Mouse (Mus musculus) heart, embryonic 11.5 days (tissue): ENCODE data around the gene Tk2. TPM values are rescaled to one million over a fixed set of nuclear protein-coding genes. Genes with fewer than 3 reads are reported as not detected.

ENCODE experiments used
- ATAC-seq: fragments of 200-750 bp; cut with Nextera tagmentation; replicated peaks from 2 replicates; pipeline ENCODE4 v1.8.0; 2017; ENCODE audit warnings: moderate library complexity; ENCODE audit not compliant: insufficient number of reproducible peaks, low FRiP score, low TSS enrichment
- H3K27ac ChIP-seq: fragments of 300-500 bp; sonication (generic); 2 replicates; pipeline ENCODE4 v1.5.1; 2014; ENCODE audit warnings: mild to moderate bottlenecking, low read depth, low read length
- H3K27me3 ChIP-seq: fragments of 300-500 bp; sonication (generic); 2 replicates; pipeline ENCODE4 v1.6.1; 2014; ENCODE audit warnings: mild to moderate bottlenecking, low read length, mixed read lengths; ENCODE audit not compliant: control insufficient read depth, insufficient read depth
- H3K36me3 ChIP-seq: fragments of 300-500 bp; sonication (generic); 2 replicates; pipeline ENCODE4 v1.6.1; 2014; ENCODE audit warnings: mild to moderate bottlenecking, low read length, moderate library complexity, mixed read lengths; ENCODE audit not compliant: control insufficient read depth, insufficient read depth
- H3K4me1 ChIP-seq: fragments of 300-500 bp; sonication (generic); 2 replicates; pipeline ENCODE4 v1.6.1; 2014; ENCODE audit warnings: low read length; ENCODE audit not compliant: control insufficient read depth, insufficient read depth
- H3K4me2 ChIP-seq: fragments of 300-500 bp; sonication (generic); 2 replicates; pipeline ENCODE4 v1.6.1; 2014; ENCODE audit warnings: mild to moderate bottlenecking, moderate library complexity
- H3K4me3 ChIP-seq: fragments of 300-500 bp; sonication (generic); 2 replicates; pipeline ENCODE4 v1.5.1; 2014; ENCODE audit warnings: low read depth, low read length
- H3K9ac ChIP-seq: fragments of 300-500 bp; sonication (generic); 2 replicates; pipeline ENCODE4 v1.6.1; 2014; ENCODE audit warnings: mild to moderate bottlenecking, low read depth, low read length, moderate library complexity
- H3K9me3 ChIP-seq: fragments of 300-500 bp; sonication (generic); replicated peaks from 2 replicates; pipeline ENCODE4 v1.6.1; 2016; ENCODE audit warnings: low read length; ENCODE audit not compliant: control insufficient read depth
- WGBS: fragments of 180-500 bp; shearing (Covaris S2); extraction: QIAGEN DNeasy Blood & Tissue Kit; methylation state at CpG from one replicate; pipeline ENCODE4 v1.1.7; 2014; ENCODE audit not compliant: insufficient replicate concordance; 5-methylcytosine and 5-hydroxymethylcytosine counted together
- polyA plus RNA-seq: library from polyadenylated mRNA; unstranded; fragments of >200 nt; fragmentation: Nextera tagmentation; extraction: Ambion mirVana; gene quantifications from 2 replicates; pipeline ENCODE4 v1.2.1, GENCODE M21; 2014

Gene Tk2
- polyA plus RNA-seq, 1 experiment from 2014 or later, result 11.9 TPM

DNA sequence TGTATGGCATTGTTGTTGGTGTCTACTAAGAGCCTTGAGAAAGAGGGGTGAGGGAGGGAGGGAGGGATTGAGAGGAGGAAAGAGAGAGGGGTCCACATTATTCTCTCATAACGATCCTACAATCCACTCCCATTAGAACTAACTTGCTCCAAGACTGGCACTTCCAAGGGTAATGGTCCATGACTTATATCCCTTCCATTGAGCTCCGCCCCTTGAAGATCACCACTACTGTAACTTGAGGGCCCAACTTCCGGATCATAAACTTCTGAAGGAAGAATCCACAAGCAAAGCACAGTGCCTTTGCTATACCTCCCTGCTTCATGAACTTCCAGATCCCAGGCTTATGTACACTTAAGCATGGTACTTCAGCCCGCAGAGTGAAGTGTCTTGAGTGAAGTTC is 46.0 kb downstream of the Tk2 start:
- 74% methylated on average over 4 of the region's 4 CpGs for WGBS

DNA sequence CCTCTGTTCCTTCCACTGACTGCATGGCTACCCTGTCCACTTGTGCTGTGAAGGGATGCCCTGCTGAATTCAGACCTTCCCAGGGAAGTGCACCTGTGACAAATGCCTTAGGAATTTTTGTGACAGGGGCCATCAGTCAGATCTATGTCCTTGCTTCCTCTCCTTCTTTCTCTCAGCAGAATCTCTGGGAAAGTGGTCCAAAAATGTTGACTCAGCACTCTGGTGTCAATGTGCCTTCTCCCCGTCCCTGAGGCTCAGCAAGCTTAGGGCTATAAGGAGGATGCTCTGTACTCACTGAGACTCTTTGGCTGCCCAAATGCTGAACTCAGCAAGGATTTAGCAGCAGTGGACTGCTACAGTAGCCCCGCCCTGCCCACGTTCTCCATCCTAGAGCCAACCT is 46.7 kb downstream of the Tk2 start:
- ATAC-seq, result no peak
- Histone ChIP-seq H3K4me2 (no peak overlapping the region), H3K4me1 (no peaks in the 10 kb centered on the region), H3K36me3 (no peaks in the 10 kb centered on the region), H3K4me3 (no peak overlapping the region), H3K9ac (no peak overlapping the region), H3K9me3 (0 out of 2 replicates have a peak, but pooled peaks cover under 1% of the 10 kb centered on the region), H3K27ac (no peak overlapping the region), H3K27me3 (peaks cover 3% of the 10 kb centered on the region; the same call in 1 of the 2 replicates)
- WGBS, result 79% methylated on average over 3 of the region's 3 CpGs

More for the DNA sequence above, 46.0 kb downstream of the Tk2 start:
- Histone ChIP-seq H3K4me1 (no peaks in the 10 kb centered on the region), H3K4me2 (no peak overlapping the region), H3K9me3 (no peaks in the 10 kb centered on the region), H3K27ac (no peak overlapping the region), H3K4me3 (no peak overlapping the region), H3K9ac (no peak overlapping the region), H3K36me3 (no peaks in the 10 kb centered on the region), H3K27me3 (peaks cover 3% of the 10 kb centered on the region; the same call in 1 of the 2 replicates)
- ATAC-seq, result no peak

DNA sequence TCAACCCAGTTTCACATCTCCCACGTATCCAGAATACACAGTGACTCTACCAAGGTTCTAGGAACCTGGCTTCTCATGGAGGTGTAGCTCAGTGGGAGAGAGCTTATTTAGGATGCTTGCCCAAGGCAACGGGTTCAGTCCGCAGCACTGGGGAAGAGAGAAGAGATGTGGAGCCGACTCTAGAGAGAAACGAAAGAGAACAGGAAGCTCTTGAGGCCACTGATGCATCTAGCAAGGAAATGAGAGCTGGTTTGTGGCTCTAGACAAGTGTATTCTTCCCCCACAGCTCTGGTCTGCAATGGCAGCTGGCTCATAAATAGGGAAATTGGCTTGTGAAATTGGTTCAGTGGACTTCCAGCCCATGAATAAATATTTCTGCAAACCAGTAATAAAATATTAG is 48.6 kb downstream of the Tk2 start:
- Histone ChIP-seq H3K4me1 (no peaks in the 10 kb centered on the region), H3K36me3 (no peaks in the 10 kb centered on the region), H3K4me2 (no peak overlapping the region), H3K27me3 (peaks cover 3% of the 10 kb centered on the region; the same call in 1 of the 2 replicates), H3K27ac (no peak overlapping the region), H3K9ac (no peak overlapping the region), H3K4me3 (no peak overlapping the region), H3K9me3 (0 out of 2 replicates have a peak, but pooled peaks cover 5% of the 10 kb centered on the region)
- WGBS, result 64% methylated on average over 5 of the region's 5 CpGs
- ATAC-seq, result no peak

- H3K4me2 ChIP-seq, result no peak overlapping the region
- 27% methylated on average over 11 of the region's 11 CpGs for WGBS
- H3K27me3 ChIP-seq, result no peaks in the 10 kb centered on the region
- no peak overlapping the region for H3K9ac ChIP-seq
- H3K4me1 ChIP-seq, result peaks cover 7% of the 10 kb centered on the region; the same call in 1 of the 2 replicates
- peaks cover 7% of the 10 kb centered on the region; the same call in 1 of the 2 replicates for H3K9me3 ChIP-seq
- peak; percentile 73 for ATAC-seq
- H3K4me3 ChIP-seq, result no peak overlapping the region
- no peak overlapping the region for H3K27ac ChIP-seq
- no peaks in the 10 kb centered on the region for H3K36me3 ChIP-seq
Observed at GRCm38 (mm10) chr8:104191496-104191895, 56.9 kb downstream of the Tk2 start.

DNA sequence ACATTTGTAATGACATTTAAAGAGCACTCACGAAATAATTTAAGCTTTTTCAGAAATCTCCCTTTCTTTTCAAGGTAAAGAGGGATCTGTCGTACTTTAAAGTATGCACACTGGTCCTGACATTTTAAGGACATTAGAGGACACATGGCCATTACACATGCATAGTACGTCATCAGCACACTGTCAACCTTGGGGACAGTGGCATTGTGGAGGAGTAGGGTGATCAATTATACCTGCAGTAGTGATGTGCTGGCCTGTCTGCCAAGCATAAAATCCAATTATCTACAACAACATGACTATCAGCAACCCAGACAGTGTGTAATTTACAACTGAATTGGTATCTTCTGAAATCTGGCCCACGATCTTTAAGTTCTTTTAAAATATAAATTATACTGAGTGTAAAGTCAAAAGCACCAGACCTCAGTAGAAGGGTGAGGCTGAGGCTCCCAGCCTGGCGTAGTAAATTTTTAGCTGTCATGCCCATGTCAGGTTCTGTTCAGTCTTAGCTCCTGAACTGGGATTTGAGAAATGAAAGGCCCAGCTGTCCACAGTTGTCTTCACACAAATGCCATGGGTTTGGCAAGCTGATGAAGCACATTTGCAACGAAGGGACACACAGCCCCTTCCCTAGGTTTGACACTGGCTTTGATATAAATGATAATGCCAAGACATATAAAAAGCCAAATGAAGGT is 57.4 kb downstream of the Tk2 start:
- Histone ChIP-seq H3K9ac (no peak overlapping the region), H3K27me3 (no peaks in the 10 kb centered on the region), H3K36me3 (no peaks in the 10 kb centered on the region), H3K4me2 (no peak overlapping the region), H3K27ac (no peak overlapping the region), H3K4me1 (peaks cover 7% of the 10 kb centered on the region; the same call in 1 of the 2 replicates), H3K9me3 (peaks cover 3% of the 10 kb centered on the region; the same call in 1 of the 2 replicates), H3K4me3 (no peak overlapping the region)
- WGBS, result 68% methylated on average over 6 of the region's 6 CpGs
- no peak for ATAC-seq

- H3K9me3 ChIP-seq, result peaks cover 3% of the 10 kb centered on the region; the same call in 1 of the 2 replicates
- H3K4me3 ChIP-seq, result no peak overlapping the region
- no peak overlapping the region for H3K4me2 ChIP-seq
- H3K9ac ChIP-seq, result no peak overlapping the region
- H3K27ac ChIP-seq, result no peak overlapping the region
- no peaks in the 10 kb centered on the region for H3K27me3 ChIP-seq
- WGBS, result 59% methylated on average over 5 of the region's 5 CpGs
- no peaks in the 10 kb centered on the region for H3K36me3 ChIP-seq
- peaks cover 7% of the 10 kb centered on the region; the same call in 1 of the 2 replicates for H3K4me1 ChIP-seq
- no peak for ATAC-seq
Observed at GRCm38 (mm10) chr8:104188459-104188858, 59.9 kb downstream of the Tk2 start.

DNA sequence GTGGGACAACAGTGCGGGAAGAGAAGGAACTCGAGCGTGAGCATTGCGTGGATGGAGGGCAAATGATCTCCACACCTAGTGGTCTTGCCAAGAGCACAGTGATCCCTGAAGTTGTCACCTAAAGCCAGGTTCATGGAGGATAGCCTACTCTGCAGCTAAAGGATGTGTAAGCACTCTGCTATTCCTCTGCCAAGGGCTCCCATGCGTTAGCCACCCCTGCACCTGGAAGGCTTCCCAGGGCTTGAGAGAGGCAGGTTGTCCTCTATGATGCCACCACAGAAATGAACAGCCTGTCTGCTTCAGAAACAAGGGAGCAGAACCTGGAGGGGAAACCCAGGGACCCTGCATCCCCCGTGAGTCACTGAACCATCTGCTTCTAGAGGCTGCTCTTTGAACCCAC is 60.7 kb downstream of the Tk2 start:
- Histone ChIP-seq H3K4me1 (peaks cover 7% of the 10 kb centered on the region; the same call in 1 of the 2 replicates), H3K9me3 (no peaks in the 10 kb centered on the region), H3K9ac (no peak overlapping the region), H3K27me3 (no peaks in the 10 kb centered on the region), H3K4me3 (no peak overlapping the region), H3K27ac (no peak overlapping the region), H3K4me2 (no peak overlapping the region), H3K36me3 (no peaks in the 10 kb centered on the region)
- WGBS, result 75% methylated on average over 6 of the region's 6 CpGs
- ATAC-seq, result no peak

DNA sequence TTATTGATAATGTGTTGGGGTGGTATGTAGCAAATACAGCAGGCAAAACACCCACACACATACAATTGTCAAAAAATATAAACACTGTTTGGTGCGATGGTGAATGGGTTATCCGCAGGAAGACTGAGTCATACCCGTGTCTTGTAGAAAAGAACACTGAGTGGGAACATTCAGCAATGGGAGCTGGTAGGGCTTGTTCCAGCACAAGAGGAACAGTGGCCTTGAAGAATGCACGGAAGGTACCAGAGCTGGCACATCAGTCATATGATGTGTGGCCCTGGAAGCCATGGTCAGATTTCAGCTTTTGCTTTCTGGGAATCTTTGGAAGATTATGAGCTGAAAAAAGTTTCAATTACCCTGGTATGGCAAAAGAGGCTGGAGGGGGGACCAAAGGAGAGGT is 61.5 kb downstream of the Tk2 start:
- H3K9me3 ChIP-seq, result no peaks in the 10 kb centered on the region
- H3K4me1 ChIP-seq, result peaks cover 7% of the 10 kb centered on the region; the same call in 1 of the 2 replicates
- H3K36me3 ChIP-seq, result no peaks in the 10 kb centered on the region
- H3K9ac ChIP-seq, result no peak overlapping the region
- H3K4me3 ChIP-seq, result no peak overlapping the region
- 78% methylated on average over 4 of the region's 4 CpGs for WGBS
- no peak for ATAC-seq
- H3K27ac ChIP-seq, result no peak overlapping the region
- H3K4me2 ChIP-seq, result no peak overlapping the region
- H3K27me3 ChIP-seq, result no peaks in the 10 kb centered on the region

GRCm38 (mm10) chr8:104184905-104185304 is 63.5 kb downstream of the Tk2 start:
- Histone ChIP-seq H3K4me1 (no peaks in the 10 kb centered on the region), H3K36me3 (no peaks in the 10 kb centered on the region), H3K9ac (no peak overlapping the region), H3K27ac (no peak overlapping the region), H3K4me2 (no peak overlapping the region), H3K27me3 (no peaks in the 10 kb centered on the region), H3K4me3 (no peak overlapping the region), H3K9me3 (no peaks in the 10 kb centered on the region)
- no peak for ATAC-seq
- 23% methylated on average over 6 of the region's 6 CpGs for WGBS
